Mouse (Mus musculus) kidney, embryonic 16.5 days (tissue): ENCODE measurements around the gene Gm48551. TPM values are rescaled to one million over a fixed set of nuclear protein-coding genes. Genes with fewer than 3 reads are reported as not detected.

Experiments
- ATAC-seq: fragments of 200-750 bp; cut with Nextera tagmentation; 2 replicates; pipeline ENCODE4 v1.8.0; 2017; ENCODE audit warnings: moderate TSS enrichment; ENCODE audit not compliant: low FRiP score, low TSS enrichment
- H3K27ac ChIP-seq: fragments of 300-500 bp; sonication (generic); 2 replicates; pipeline ENCODE4 v1.5.1; 2014; ENCODE audit warnings: low read length
- H3K27me3 ChIP-seq: fragments of 300-500 bp; sonication (generic); 2 replicates; pipeline ENCODE4 v1.6.1; 2014; ENCODE audit warnings: low read length, control low read depth, mixed read lengths; ENCODE audit not compliant: insufficient read depth
- H3K36me3 ChIP-seq: fragments of 300-500 bp; sonication (generic); 2 replicates; pipeline ENCODE4 v1.6.1; 2014; ENCODE audit warnings: low read length, control low read depth, mixed read lengths; ENCODE audit not compliant: insufficient read depth
- H3K4me1 ChIP-seq: fragments of 300-500 bp; sonication (generic); 2 replicates; pipeline ENCODE4 v1.6.1; 2014; ENCODE audit warnings: low read length, control low read depth, mixed read lengths; ENCODE audit not compliant: insufficient read depth
- H3K4me2 ChIP-seq: fragments of 300-500 bp; sonication (generic); replicated peaks from 2 replicates; pipeline ENCODE4 v1.6.1; 2014; ENCODE audit warnings: low read depth, low read length
- H3K4me3 ChIP-seq: fragments of 300-500 bp; sonication (generic); 2 replicates; pipeline ENCODE4 v1.5.1; 2014; ENCODE audit warnings: mild to moderate bottlenecking, low read length
- H3K9ac ChIP-seq: fragments of 300-500 bp; sonication (generic); replicated peaks from 2 replicates; pipeline ENCODE4 v1.6.1; 2014; ENCODE audit warnings: low read length
- H3K9me3 ChIP-seq: fragments of 300-500 bp; sonication (generic); 2 replicates; pipeline ENCODE4 v1.6.1; 2016; ENCODE audit warnings: low read length, control low read depth
- WGBS: fragments of 180-500 bp; shearing (Covaris S2); extraction: QIAGEN DNeasy Blood & Tissue Kit; methylation state at CpG from one replicate; pipeline ENCODE4 v1.1.7; 2014; 5-methylcytosine and 5-hydroxymethylcytosine counted together
- polyA plus RNA-seq: library from polyadenylated mRNA; unstranded; fragments of >200 nt; fragmentation: Nextera tagmentation; extraction: Ambion mirVana; gene quantifications from 2 replicates; pipeline ENCODE4 v1.2.1, GENCODE M21; 2015

Gm48551 gene
- polyA plus RNA-seq, 1 experiment from 2014 or later: 5.0 TPM

DNA sequence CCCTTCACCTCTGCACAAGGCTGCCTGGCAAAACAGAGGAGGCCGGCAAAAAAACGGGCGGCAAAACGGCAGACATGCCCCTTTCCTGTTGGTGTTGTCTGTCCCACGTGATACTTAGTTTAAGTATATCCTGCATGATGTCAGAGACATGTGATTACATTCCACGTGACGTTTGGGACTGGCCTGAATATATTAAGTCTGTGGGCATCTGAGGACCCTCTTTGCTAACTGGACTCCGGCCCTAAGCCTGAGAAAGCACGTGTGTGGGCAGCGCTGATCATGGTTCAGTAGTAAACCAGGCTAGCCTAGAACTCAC is 16.9 kb downstream of the Gm48551 start:
- Histone ChIP-seq H3K4me1 (peaks cover 45% of the 10 kb centered on the region), H3K9ac (peak overlapping the region; percentile 51), H3K36me3 (peaks cover 44% of the 10 kb centered on the region; the same call in 1 of the 2 replicates), H3K4me3 (no peak overlapping the region), H3K27ac (peak overlapping the region; percentile 95), H3K9me3 (no peaks in the 10 kb centered on the region), H3K4me2 (no peak overlapping the region), H3K27me3 (no peaks in the 10 kb centered on the region)
- 35% methylated on average over 10 of the region's 10 CpGs for WGBS
- peak; percentile 1; the same call in 1 of the 2 replicates for ATAC-seq

GRCm38 (mm10) chr10:81401521-81402226 is 17.4 kb downstream of the Gm48551 start:
- peak; percentile 84 for ATAC-seq
- peak overlapping the region; percentile 51 for H3K9ac ChIP-seq
- no peaks in the 10 kb centered on the region for H3K27me3 ChIP-seq
- 6% methylated on average over 18 of the region's 18 CpGs for WGBS
- peak overlapping the region; percentile 95 for H3K27ac ChIP-seq
- H3K9me3 ChIP-seq: no peaks in the 10 kb centered on the region
- peaks cover 50% of the 10 kb centered on the region; the same call in 1 of the 2 replicates for H3K36me3 ChIP-seq
- H3K4me1 ChIP-seq: peaks cover 44% of the 10 kb centered on the region
- H3K4me3 ChIP-seq: 0 out of 2 replicates have a peak overlapping the region, but pooled peaks have one; percentile 9
- H3K4me2 ChIP-seq: peak overlapping the region; percentile 42

DNA sequence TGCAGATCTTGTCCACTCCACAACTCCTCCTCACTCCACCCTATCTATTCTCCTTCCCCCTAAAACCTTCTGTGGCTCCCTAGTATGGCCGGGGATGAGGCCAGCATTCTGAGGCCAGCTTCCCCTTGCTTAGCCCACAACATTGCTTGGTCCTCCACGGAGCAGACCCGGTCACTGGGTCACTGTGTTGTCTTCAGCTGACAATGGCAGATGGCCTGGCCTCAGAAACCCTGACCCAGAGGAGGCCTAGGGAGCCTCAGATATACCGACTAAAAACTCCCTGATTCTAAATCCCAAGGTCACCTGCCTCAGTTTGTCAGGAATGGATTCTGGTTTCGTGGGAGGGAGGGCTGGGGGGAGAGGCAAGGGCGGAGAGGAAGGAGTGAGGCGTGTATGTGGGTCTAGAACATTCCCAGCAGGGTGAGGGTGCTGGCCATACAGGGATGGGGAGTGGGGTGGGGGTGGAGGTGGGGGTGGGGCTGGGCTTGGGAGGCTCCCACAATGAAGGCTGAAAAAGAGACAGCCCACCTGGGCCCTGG is 18.0 kb downstream of the Gm48551 start:
- peaks cover 51% of the 10 kb centered on the region; the same call in 1 of the 2 replicates for H3K36me3 ChIP-seq
- H3K9ac ChIP-seq: peak overlapping the region; percentile 57
- H3K27ac ChIP-seq: peak overlapping the region; percentile 95
- no peak for ATAC-seq
- WGBS: 21% methylated on average over 7 of the region's 7 CpGs
- 0 out of 2 replicates have a peak overlapping the region, but pooled peaks have one; percentile 9 for H3K4me3 ChIP-seq
- H3K4me2 ChIP-seq: peak overlapping the region; percentile 42
- no peaks in the 10 kb centered on the region for H3K9me3 ChIP-seq
- peaks cover 48% of the 10 kb centered on the region for H3K4me1 ChIP-seq
- no peaks in the 10 kb centered on the region for H3K27me3 ChIP-seq

GRCm38 (mm10) chr10:81403511-81403910 is 19.2 kb downstream of the Gm48551 start:
- no peak overlapping the region for H3K4me2 ChIP-seq
- H3K27ac ChIP-seq: peak overlapping the region; percentile 95
- no peaks in the 10 kb centered on the region for H3K27me3 ChIP-seq
- peaks cover 51% of the 10 kb centered on the region; the same call in 1 of the 2 replicates for H3K36me3 ChIP-seq
- WGBS: 68% methylated on average over 10 of the region's 10 CpGs
- H3K4me1 ChIP-seq: peaks cover 60% of the 10 kb centered on the region
- ATAC-seq: no peak
- H3K9me3 ChIP-seq: no peaks in the 10 kb centered on the region
- H3K4me3 ChIP-seq: no peak overlapping the region
- H3K9ac ChIP-seq: no peak overlapping the region

- WGBS: 30% methylated on average over 9 of the region's 9 CpGs
- H3K9me3 ChIP-seq: no peaks in the 10 kb centered on the region
- H3K27me3 ChIP-seq: no peaks in the 10 kb centered on the region
- H3K4me3 ChIP-seq: no peak overlapping the region
- no peak overlapping the region; the same call in 1 of the 2 replicates for H3K27ac ChIP-seq
- H3K4me1 ChIP-seq: peaks cover 66% of the 10 kb centered on the region
- ATAC-seq: no peak
- H3K9ac ChIP-seq: no peak overlapping the region
- H3K36me3 ChIP-seq: peaks cover 48% of the 10 kb centered on the region; the same call in 1 of the 2 replicates
- H3K4me2 ChIP-seq: no peak overlapping the region
Measured at GRCm38 (mm10) chr10:81404082-81404481, 19.8 kb downstream of the Gm48551 start.

- ATAC-seq: no peak
- Histone ChIP-seq H3K4me1 (peaks cover 73% of the 10 kb centered on the region), H3K27ac (peak overlapping the region; percentile 28; the same call in 1 of the 2 replicates), H3K27me3 (no peaks in the 10 kb centered on the region), H3K36me3 (peaks cover 42% of the 10 kb centered on the region; the same call in 1 of the 2 replicates), H3K4me2 (no peak overlapping the region), H3K4me3 (no peak overlapping the region), H3K9me3 (no peaks in the 10 kb centered on the region), H3K9ac (0 out of 2 replicates have a peak overlapping the region, but pooled peaks have one; percentile 39)
- WGBS: 44% methylated on average over 18 of the region's 18 CpGs
Measured at GRCm38 (mm10) chr10:81404720-81405119, 20.5 kb downstream of the Gm48551 start.

GRCm38 (mm10) chr10:81405588-81406201 is 21.4 kb downstream of the Gm48551 start:
- Histone ChIP-seq H3K9me3 (no peaks in the 10 kb centered on the region), H3K9ac (no peak overlapping the region), H3K4me3 (no peak overlapping the region), H3K27ac (peak overlapping the region; percentile 4; the same call in 1 of the 2 replicates), H3K4me2 (no peak overlapping the region), H3K4me1 (peaks cover 79% of the 10 kb centered on the region), H3K27me3 (no peaks in the 10 kb centered on the region), H3K36me3 (peaks cover 33% of the 10 kb centered on the region; the same call in 1 of the 2 replicates)
- WGBS: 52% methylated on average over 13 of the region's 13 CpGs
- no peak for ATAC-seq

- Histone ChIP-seq H3K4me1 (peaks cover 80% of the 10 kb centered on the region), H3K27ac (no peak overlapping the region), H3K9me3 (no peaks in the 10 kb centered on the region), H3K27me3 (no peaks in the 10 kb centered on the region), H3K9ac (peak overlapping the region; percentile 29; the same call in 1 of the 2 replicates), H3K36me3 (peaks cover 31% of the 10 kb centered on the region; the same call in 1 of the 2 replicates), H3K4me3 (peak overlapping the region; percentile 22), H3K4me2 (peak overlapping the region; percentile 37)
- no peak for ATAC-seq
- WGBS: 46% methylated on average over 24 of the region's 24 CpGs
Measured at GRCm38 (mm10) chr10:81406504-81407440, 22.5 kb downstream of the Gm48551 start.
